Mouse (Mus musculus): Measurements from ENCODE around the gene 4930426L09Rik. TPM values are rescaled to one million over a fixed set of nuclear protein-coding genes. Genes with fewer than 3 reads are reported as not detected.
"Not testable (repeated sequence)": the region's sequence is repeated elsewhere in the genome, so short reads cannot be mapped to it uniquely, and the experiment has no call there.

The 4930426L09Rik gene
- polyA plus RNA-seq, 1 experiment: 0.83 TPM

- 73% methylated on average over 10 of the region's 10 CpGs for WGBS
- DNase-seq (ENCODE audit: low read depth, low spot score): no peak
These were observed 6.7 kb downstream of the 4930426L09Rik start for GRCm38 (mm10) chr2:19004801-19005200.

GRCm38 (mm10) chr2:19006124-19006523 is 8.0 kb downstream of the 4930426L09Rik start:
- 77% methylated on average over 7 of the region's 7 CpGs for WGBS
- no peak for DNase-seq (ENCODE audit: low read depth, low spot score)

- 73% methylated on average over 4 of the region's 4 CpGs for WGBS
- DNase-seq (ENCODE audit: low read depth, low spot score): no peak
These were observed 9.4 kb downstream of the 4930426L09Rik start for GRCm38 (mm10) chr2:19007580-19007979.

- 48% methylated on average over 1 of the region's 1 CpGs for WGBS
- DNase-seq (ENCODE audit: low read depth, low spot score): not testable (repeated sequence)
These were observed 12.4 kb downstream of the 4930426L09Rik start for GRCm38 (mm10) chr2:19010541-19010940.

GRCm38 (mm10) chr2:19011443-19011842 is 13.3 kb downstream of the 4930426L09Rik start:
- no peak for DNase-seq (ENCODE audit: low read depth, low spot score)
- WGBS: 78% methylated on average over 6 of the region's 6 CpGs

GRCm38 (mm10) chr2:19016348-19016747 is 18.2 kb downstream of the 4930426L09Rik start:
- no peak for DNase-seq (ENCODE audit: low read depth, low spot score)
- 64% methylated on average over 5 of the region's 5 CpGs for WGBS

GRCm38 (mm10) chr2:19016839-19017238 is 18.7 kb downstream of the 4930426L09Rik start:
- WGBS: 29% methylated on average over 1 of the region's 1 CpGs
- DNase-seq (ENCODE audit: low read depth, low spot score): no peak

GRCm38 (mm10) chr2:19018034-19018433 is 19.9 kb downstream of the 4930426L09Rik start:
- DNase-seq (ENCODE audit: low read depth, low spot score): no peak
- 69% methylated on average over 2 of the region's 2 CpGs for WGBS

GRCm38 (mm10) chr2:19024807-19025206 is 26.7 kb downstream of the 4930426L09Rik start:
- 59% methylated on average over 2 of the region's 2 CpGs for WGBS

GRCm38 (mm10) chr2:19037430-19037829 is 39.3 kb downstream of the 4930426L09Rik start:
- no peak for DNase-seq (ENCODE audit: low read depth, low spot score)
- 57% methylated on average over 4 of the region's 4 CpGs for WGBS

More at GRCm38 (mm10) chr2:19024807-19025206, 26.7 kb downstream of the 4930426L09Rik start:
- no peak for DNase-seq (ENCODE audit: low read depth, low spot score)

- WGBS: 62% methylated on average over 4 of the region's 4 CpGs
- no peak for DNase-seq (ENCODE audit: low read depth, low spot score)
These were observed 39.9 kb downstream of the 4930426L09Rik start for GRCm38 (mm10) chr2:19037907-19038570.

GRCm38 (mm10) chr2:19048225-19048624 is 50.1 kb downstream of the 4930426L09Rik start:
- WGBS: 93% methylated on average over 1 of the region's 1 CpGs
- no peak for DNase-seq (ENCODE audit: low read depth, low spot score)

GRCm38 (mm10) chr2:19049341-19049740 is 51.2 kb downstream of the 4930426L09Rik start:
- no peak for DNase-seq (ENCODE audit: low read depth, low spot score)
- 84% methylated on average over 1 of the region's 1 CpGs for WGBS

Other genes with a start within 250 kb of the 4930426L09Rik start
- gene Pip4k2a, start 217 bp upstream of the 4930426L09Rik start, polyA plus RNA-seq (2012; rRNA removed): 4.6 and 6.2 TPM in 2 replicates
- 0.06 and 0.07 TPM in 2 replicates for gene Armc3, start 201.0 kb downstream of the 4930426L09Rik start, polyA plus RNA-seq (2012; rRNA removed)

All from large intestine, adult 2 months (tissue).